Mouse (Mus musculus) neutrophil, adult 5-6 weeks (primary cell): ENCODE measurements around the gene Lbx2. TPM values are rescaled to one million over a fixed set of nuclear protein-coding genes. Genes with fewer than 3 reads are reported as not detected.
A peak's percentile ranks its signal among the peaks of the same experiment; 100 is the strongest.

Experiments
- ATAC-seq: fragments of 151-379, 151-347 bp; 2 replicates; pipeline ENCODE4 v1.8.0; 2017; ENCODE audit warnings: mild to moderate bottlenecking, moderate TSS enrichment; ENCODE audit not compliant: insufficient number of reproducible peaks, poor library complexity, low FRiP score, severe bottlenecking; ENCODE audit errors: extremely low read depth
- total RNA-seq: library from RNA; stranded (forward); fragments of 200-1000 nt; gene quantifications from 2 replicates; pipeline ENCODE4 v1.2.3, GENCODE M21; 2017

The Lbx2 gene
- total RNA-seq, 1 experiment from 2014 or later, result not detected

GRCm38 (mm10) chr6:83069488-83070246, 16.5 kb upstream of the Lbx2 start:
- no peak for ATAC-seq

GRCm38 (mm10) chr6:83070247-83070310, 16.1 kb upstream of the Lbx2 start, which contains the start of gene Tlx2:
Gene Tlx2, minus strand, starts transcription at chr6:83070293.
- no peak for ATAC-seq

- no peak for ATAC-seq
Observed at GRCm38 (mm10) chr6:83070311-83071219, 15.6 kb upstream of the Lbx2 start.

DNA sequence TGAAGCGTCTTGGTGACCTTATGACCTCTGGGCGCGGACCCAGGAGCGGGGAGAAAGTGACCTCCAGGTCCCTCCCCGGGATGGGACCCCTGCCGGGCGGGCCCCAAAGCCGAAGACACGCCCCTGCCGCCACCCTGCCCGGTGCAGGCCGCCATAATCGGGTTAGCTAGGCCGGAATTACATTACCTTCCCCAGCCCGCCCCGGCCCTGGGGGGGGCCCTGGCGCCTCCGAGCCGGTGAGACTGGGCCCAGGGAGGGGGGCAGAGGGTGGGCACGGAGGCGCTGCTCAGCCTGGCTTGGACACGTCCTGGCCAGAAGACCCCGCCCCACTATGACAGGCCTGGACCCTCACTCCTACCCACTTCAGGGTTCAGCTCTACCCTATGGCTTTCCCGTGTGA, 14.9 kb upstream of the Lbx2 start:
- no peak for ATAC-seq

DNA sequence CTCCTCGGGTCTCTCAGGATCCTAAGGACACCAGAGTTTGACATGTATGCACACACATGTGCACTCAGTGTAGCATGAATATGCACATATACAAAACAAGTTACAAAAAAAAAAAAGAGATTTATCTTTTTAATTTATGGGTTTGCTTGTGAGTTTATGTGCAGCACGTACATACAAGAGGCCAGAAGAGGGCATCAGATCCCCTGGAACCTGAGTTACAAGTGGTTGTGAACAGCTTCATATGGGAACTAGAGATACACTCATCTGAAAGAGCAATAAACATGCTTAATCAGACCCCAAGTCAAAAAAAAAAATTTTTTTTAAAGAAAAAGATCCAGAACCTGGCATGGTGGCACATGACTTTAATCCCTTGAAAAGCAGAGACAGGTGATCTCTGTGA, 11.2 kb upstream of the Lbx2 start:
- ATAC-seq, result no peak

- no peak for ATAC-seq
Observed at GRCm38 (mm10) chr6:83077630-83078323, 8.4 kb upstream of the Lbx2 start, which contains the start of gene Pcgf1. Gene Pcgf1, plus strand, starts transcription at chr6:83077869.

DNA sequence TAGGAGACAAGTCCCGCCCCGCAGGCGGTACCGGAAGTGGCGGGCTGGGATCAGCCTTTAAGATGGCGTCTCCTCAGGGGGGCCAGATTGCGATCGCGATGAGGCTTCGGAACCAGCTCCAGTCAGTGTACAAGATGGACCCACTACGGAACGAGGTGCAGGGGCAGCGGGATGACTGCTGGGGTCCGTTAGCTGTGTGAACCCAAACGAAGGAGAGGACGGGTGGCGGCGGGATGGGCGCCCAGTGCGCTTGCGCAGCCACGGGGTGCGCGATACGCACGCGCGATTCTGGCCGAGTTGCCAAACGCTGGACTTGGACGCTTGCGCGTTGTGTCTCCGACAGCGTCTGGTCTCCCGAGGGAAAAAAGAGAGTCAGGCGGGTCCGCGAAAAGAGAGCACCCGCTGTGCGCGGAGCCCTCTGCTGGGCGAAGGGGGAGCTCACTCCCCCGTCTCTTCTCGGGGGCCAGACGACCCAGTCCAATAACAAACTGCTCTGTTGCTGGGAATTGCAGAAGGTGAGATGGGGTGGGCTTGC, 7.8 kb upstream of the Lbx2 start:
- ATAC-seq, result peak; percentile 91

DNA sequence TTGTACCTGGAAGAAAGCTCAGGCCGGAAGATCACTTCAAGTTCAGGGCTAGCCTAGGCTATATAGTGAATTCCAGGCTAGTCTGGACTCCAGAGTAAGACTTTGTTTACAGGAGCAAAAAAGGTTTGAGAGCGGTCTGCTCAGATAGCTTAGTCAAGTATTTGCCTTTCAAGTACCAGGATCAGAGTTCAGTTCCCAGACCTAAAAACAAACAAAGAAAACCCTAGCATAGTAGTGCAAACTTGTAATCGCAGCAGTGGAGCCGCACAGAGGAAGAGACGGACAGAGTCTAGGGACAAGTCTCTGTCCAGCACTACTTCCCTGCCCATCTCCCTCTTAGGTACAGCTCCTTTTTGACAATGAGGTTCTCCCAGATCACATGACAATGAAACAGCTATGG, 6.0 kb upstream of the Lbx2 start:
- ATAC-seq, result no peak

DNA sequence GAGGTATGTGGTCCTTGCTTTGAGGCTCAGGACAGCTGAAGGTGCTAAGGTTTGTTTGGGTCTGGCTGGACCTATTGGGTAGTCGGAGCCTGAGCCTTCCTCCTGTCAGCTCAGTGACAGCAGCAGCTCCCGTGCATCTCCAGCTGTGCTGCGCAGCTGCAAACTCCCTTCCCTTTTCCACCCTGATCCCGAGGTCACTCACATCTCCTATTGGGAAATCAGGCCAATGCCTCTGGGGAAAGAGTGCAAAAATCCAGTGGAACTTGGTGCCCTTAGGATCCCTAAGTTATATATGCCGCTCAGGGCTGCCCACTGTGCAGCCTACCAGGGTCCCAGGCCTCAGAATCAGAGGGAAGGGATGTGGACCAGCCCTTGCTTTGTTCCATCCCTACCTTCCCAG, 2.7 kb upstream of the Lbx2 start:
- ATAC-seq, result no peak

DNA sequence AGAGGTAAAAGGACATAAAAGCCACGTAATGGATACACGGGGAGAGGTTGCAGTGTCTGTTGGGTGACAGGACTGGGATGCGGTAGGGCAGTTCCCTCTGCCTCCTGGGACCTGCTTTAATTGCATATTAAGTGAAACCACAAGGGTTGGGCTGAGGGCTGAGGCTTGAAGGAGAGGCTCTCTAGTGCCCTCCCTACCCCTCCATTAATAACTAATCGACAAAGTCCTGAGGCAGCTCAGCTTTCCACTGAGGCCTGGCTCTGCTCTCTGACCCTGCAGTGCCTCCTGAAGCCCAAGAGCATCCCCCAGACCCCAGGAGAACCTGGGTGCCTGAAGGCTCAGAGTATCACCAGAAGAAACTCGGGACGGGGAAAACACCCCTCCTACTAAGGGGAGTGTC, 1.7 kb upstream of the Lbx2 start:
- no peak for ATAC-seq

- no peak for ATAC-seq
Observed at GRCm38 (mm10) chr6:83087205-83087925, 1.2 kb downstream of the Lbx2 start.

DNA sequence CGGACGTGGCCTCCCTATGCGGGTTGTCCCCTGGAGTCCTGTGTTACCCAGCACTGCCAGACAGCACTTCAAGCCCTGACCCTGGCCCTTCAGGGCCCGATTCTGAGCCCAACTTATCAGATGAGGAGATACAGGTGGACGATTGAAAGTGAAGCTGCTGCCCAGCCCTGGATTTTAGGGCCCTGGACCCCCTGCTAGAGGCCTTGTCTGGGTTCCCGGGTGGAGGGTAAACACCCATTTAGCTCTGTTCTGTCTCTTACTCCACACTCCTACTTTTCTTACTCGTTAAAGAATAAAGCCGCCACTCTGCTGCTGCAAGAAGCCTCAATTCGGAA, 1.7 kb downstream of the Lbx2 start:
- ATAC-seq, result no peak

GRCm38 (mm10) chr6:83092416-83093127, 6.4 kb downstream of the Lbx2 start:
- no peak for ATAC-seq

DNA sequence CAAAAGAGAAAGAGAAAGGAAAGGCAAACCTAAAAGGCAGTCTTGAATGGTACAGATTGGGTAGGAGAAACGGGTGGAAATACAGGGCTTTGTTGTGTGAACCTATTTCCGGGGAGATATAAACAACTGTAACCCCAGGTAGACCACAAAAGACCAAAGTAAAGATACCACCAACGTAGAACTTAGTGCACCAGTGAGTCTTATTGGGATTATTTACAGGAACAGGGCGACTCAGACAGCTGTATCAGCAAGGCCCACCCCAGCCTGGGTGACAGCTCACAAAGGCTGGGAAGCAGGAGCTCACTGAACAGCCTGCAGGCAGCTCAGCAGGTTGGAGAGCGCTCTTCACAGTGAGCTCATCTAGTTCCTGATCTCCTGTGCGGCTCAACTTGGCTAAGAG, 9.8 kb downstream of the Lbx2 start:
- 0 out of 2 replicates have a peak, but pooled peaks have one; percentile 33 for ATAC-seq

DNA sequence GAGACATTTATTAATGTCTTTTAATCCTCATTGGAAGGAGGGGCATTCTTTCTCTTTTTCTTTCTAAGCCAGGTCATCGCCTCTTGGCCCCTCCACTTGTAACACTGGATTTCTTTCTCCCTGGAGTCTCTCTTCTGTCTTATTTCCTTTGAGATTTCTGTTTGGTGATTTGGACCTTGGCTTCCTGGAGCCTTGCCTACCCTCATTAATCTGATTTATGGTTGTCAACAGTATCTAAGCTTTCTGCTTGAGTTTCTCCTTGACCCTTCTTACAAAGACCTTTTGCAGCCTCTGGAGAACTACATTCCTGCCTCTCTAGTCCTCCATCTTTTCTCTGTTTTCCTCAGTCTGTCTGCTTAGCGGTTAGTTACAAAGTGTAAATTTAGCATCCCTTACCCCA, 12.2 kb downstream of the Lbx2 start:
- ATAC-seq, result no peak

- peak; percentile 87 for ATAC-seq
Observed at GRCm38 (mm10) chr6:83101316-83101687, 15.1 kb downstream of the Lbx2 start, which contains the start of the genes Ccdc142 and Gm42688. Gene Ccdc142, plus strand, starts transcription at chr6:83101601. Gene Gm42688, plus strand, starts transcription at chr6:83101617.

- peak; percentile 45; the same call in 1 of the 2 replicates for ATAC-seq
Observed at GRCm38 (mm10) chr6:83101688-83102556, 15.8 kb downstream of the Lbx2 start.
